Comparison of ENCODE assay signal across 18 mouse cellular contexts in the genomic region with DNA sequence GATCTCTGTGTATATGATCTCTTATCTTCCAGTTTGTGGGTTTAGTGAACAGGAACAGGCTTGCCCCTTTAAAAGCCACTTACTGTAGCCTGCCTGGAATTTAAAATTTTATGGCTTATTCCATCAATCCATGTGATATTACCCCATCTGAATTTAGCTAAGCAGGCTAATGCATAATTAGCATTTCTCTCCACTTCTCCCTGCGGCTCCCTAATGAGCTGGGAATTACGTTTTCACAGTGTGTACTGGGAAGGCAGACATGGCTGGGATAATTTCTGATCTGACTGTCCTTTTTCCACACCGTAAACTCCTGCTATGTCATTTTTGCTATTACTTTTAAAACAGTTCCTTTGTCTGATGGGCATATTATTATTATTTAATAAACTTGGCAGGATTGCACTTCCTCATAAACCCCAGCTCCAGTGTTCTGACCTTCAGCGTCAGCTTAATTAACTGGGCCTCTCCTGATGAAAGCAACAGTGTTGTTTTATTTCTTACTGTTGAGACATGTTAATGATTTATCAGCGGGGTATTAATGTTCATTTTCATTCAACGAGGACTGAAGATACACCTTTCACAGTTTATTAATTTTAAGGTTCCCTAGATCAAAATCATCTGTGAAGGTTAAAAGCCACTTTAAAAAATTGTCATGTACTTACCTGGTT.
A peak's percentile ranks its signal among the peaks of the same experiment; 100 is the strongest.
DNase-seq lines count a peak whose midpoint lies in the region; ATAC-seq and TF ChIP-seq lines count a peak whose summit lies in the region.
"Had no signal": no experiment of that assay in that cellular context is flagged by ENCODE, and none has a peak within 500 bp of the region (broad histone marks: within the 10 kb centered on the region; RNA-seq: fewer than 3 reads in every experiment).

No protein-coding gene starts in this region.

- H3K4me2 ChIP-seq in hindbrain, embryonic 13.5 days = no peak overlapping the region
- H3K4me2 ChIP-seq in hindbrain, embryonic 11.5 days (replicated peaks; ENCODE audit: low read depth, low read length) = no peak overlapping the region
- no peak overlapping the region for H3K4me2 ChIP-seq in forebrain, embryonic 16.5 days (ENCODE audit: low read length)
- no peak overlapping the region for H3K4me2 ChIP-seq in midbrain, embryonic 15.5 days

- H3K4me3 ChIP-seq in hindbrain, embryonic 13.5 days = no peak overlapping the region
- no peak overlapping the region for H3K4me3 ChIP-seq in hindbrain, embryonic 11.5 days (ENCODE audit: low read depth, low read length)
- no peak overlapping the region for H3K4me3 ChIP-seq in forebrain, embryonic 16.5 days (replicated peaks; ENCODE audit: low read length)
- H3K4me3 ChIP-seq in midbrain, embryonic 15.5 days = no peak overlapping the region
- H3K4me3 ChIP-seq in kidney, adult 2 months (ENCODE audit: insufficient read depth, low read depth, low read length) = no peak overlapping the region
- H3K4me3 ChIP-seq: left cerebral cortex, adult 2 months; limb, embryonic 10.5 days had no signal

- H3K9ac ChIP-seq in hindbrain, embryonic 13.5 days = no peak overlapping the region
- H3K9ac ChIP-seq in hindbrain, embryonic 11.5 days (ENCODE audit: low read depth, low read length) = no peak overlapping the region
- no peak overlapping the region for H3K9ac ChIP-seq in forebrain, embryonic 16.5 days (replicated peaks; ENCODE audit: low read depth, low read length)
- H3K9ac ChIP-seq in midbrain, embryonic 15.5 days = no peak overlapping the region
- H3K9ac ChIP-seq: liver, postnatal 0 days had no signal

- no peaks in the 10 kb centered on the region for H3K9me3 ChIP-seq in hindbrain, embryonic 13.5 days
- no peaks in the 10 kb centered on the region for H3K9me3 ChIP-seq in hindbrain, embryonic 11.5 days (ENCODE audit: control insufficient read depth, low read length)
- no peaks in the 10 kb centered on the region for H3K9me3 ChIP-seq in forebrain, embryonic 16.5 days (ENCODE audit: control insufficient read depth, low read length)
- H3K9me3 ChIP-seq in midbrain, embryonic 15.5 days = no peaks in the 10 kb centered on the region
- H3K9me3 ChIP-seq: limb, embryonic 10.5 days had no signal

- ATAC-seq in hindbrain, embryonic 13.5 days (ENCODE audit: low FRiP score) = peak; percentile 80
- no peak for ATAC-seq in hindbrain, embryonic 11.5 days (ENCODE audit: low FRiP score)
- peak; percentile 59; the same call in 1 of the 2 replicates for ATAC-seq in forebrain, embryonic 16.5 days
- ATAC-seq in midbrain, embryonic 15.5 days (replicated peaks) = peak; percentile 82
- ATAC-seq: liver, postnatal 0 days had no signal

- no peaks in the 10 kb centered on the region for H3K27me3 ChIP-seq in hindbrain, embryonic 13.5 days
- H3K27me3 ChIP-seq in hindbrain, embryonic 11.5 days (ENCODE audit: control insufficient read depth, insufficient read depth, low read length) = no peaks in the 10 kb centered on the region
- H3K27me3 ChIP-seq in forebrain, embryonic 16.5 days (replicated peaks; ENCODE audit: control insufficient read depth, insufficient read depth, low read length) = no peaks in the 10 kb centered on the region
- H3K27me3 ChIP-seq in midbrain, embryonic 15.5 days (replicated peaks) = no peaks in the 10 kb centered on the region
- H3K27me3 ChIP-seq in kidney, adult 2 months (replicated peaks; ENCODE audit: control insufficient read depth, insufficient read depth, low read length) = no peaks in the 10 kb centered on the region

- 0 out of 2 replicates have a peak, but pooled peaks cover 8% of the 10 kb centered on the region for H3K4me1 ChIP-seq in hindbrain, embryonic 13.5 days (replicated peaks)
- H3K4me1 ChIP-seq in hindbrain, embryonic 11.5 days (replicated peaks; ENCODE audit: control insufficient read depth, insufficient read depth, low read length) = no peaks in the 10 kb centered on the region
- peaks cover 3% of the 10 kb centered on the region; the same call in 1 of the 2 replicates for H3K4me1 ChIP-seq in forebrain, embryonic 16.5 days (replicated peaks; ENCODE audit: control insufficient read depth, insufficient read depth, low read length)
- H3K4me1 ChIP-seq in midbrain, embryonic 15.5 days = peaks cover 8% of the 10 kb centered on the region; the same call in 1 of the 2 replicates
- H3K4me1 ChIP-seq in kidney, adult 2 months (ENCODE audit: control insufficient read depth, insufficient read depth, low read length) = no peaks in the 10 kb centered on the region

- WGBS in hindbrain, embryonic 13.5 days = 50% methylated on average over 6 of the region's 6 CpGs
- WGBS in hindbrain, embryonic 11.5 days = 85% methylated on average over 6 of the region's 6 CpGs
- 34% methylated on average over 6 of the region's 6 CpGs for WGBS in forebrain, embryonic 16.5 days
- WGBS in midbrain, embryonic 15.5 days = 47% methylated on average over 6 of the region's 6 CpGs
- 41% methylated on average over 6 of the region's 6 CpGs for WGBS in kidney, adult 2 months

- H3K27ac ChIP-seq in hindbrain, embryonic 13.5 days = peak overlapping the region; percentile 48
- H3K27ac ChIP-seq in hindbrain, embryonic 11.5 days (ENCODE audit: low read depth, low read length) = no peak overlapping the region
- no peak overlapping the region for H3K27ac ChIP-seq in forebrain, embryonic 16.5 days (ENCODE audit: low read length)
- H3K27ac ChIP-seq in midbrain, embryonic 15.5 days = peak overlapping the region; percentile 53; the same call in 1 of the 2 replicates
- H3K27ac ChIP-seq in kidney, adult 2 months (ENCODE audit: insufficient read depth, low read depth, low read length) = no peak overlapping the region
- H3K27ac ChIP-seq: left cerebral cortex, adult 2 months; limb, embryonic 10.5 days had no signal

- no peak for DNase-seq in hindbrain, embryonic 11.5 days (ENCODE audit: low spot score)
- peak; percentile 40 for DNase-seq in fat pad, adult 2 months (ENCODE audit: extremely low read depth, low read depth, low spot score)
- no peak for DNase-seq in layer of hippocampus, adult 8-10 months (ENCODE audit: low spot score in 2 of 2)
- DNase-seq in gastrocnemius, adult 18-20 months (ENCODE audit: low spot score) = no peak
- no peak for DNase-seq in kidney, adult 2 months
- DNase-seq: cerebellum, adult 8-10 months; gastrocnemius, postnatal 36 days; kidney, adult 8-10 months; kidney, postnatal 25 days; liver, postnatal 0 days; lung, postnatal 14 days; right cerebral cortex, adult 18-20 months; thymus, postnatal 36 days had no signal

- no peak for TF ChIP-seq CTCF in kidney, adult 2 months (conservative IDR thresholded peaks at IDR 0.05; ENCODE audit: insufficient read depth, insufficient read length, low read depth, low read length)

- no peaks in the 10 kb centered on the region for H3K36me3 ChIP-seq in hindbrain, embryonic 13.5 days
- no peaks in the 10 kb centered on the region for H3K36me3 ChIP-seq in hindbrain, embryonic 11.5 days (ENCODE audit: control insufficient read depth, insufficient read depth, low read length)
- no peaks in the 10 kb centered on the region for H3K36me3 ChIP-seq in forebrain, embryonic 16.5 days (ENCODE audit: control insufficient read depth, insufficient read depth)
- H3K36me3 ChIP-seq in midbrain, embryonic 15.5 days (replicated peaks) = no peaks in the 10 kb centered on the region
- H3K36me3 ChIP-seq in kidney, adult 2 months (ENCODE audit: control insufficient read depth, insufficient read depth, low read length) = no peaks in the 10 kb centered on the region
- H3K36me3 ChIP-seq: limb, embryonic 10.5 days had no signal

- TF ChIP-seq POLR2A in kidney, adult 2 months (IDR thresholded peaks at IDR 0.05; ENCODE audit: low read depth, low read length) = no peak

Comparison
In these comparisons a context has a peak if more than half of its experiments do, and no peak if none do; other contexts are left out.
1. H3K27ac ChIP-seq: peak in hindbrain, embryonic 13.5 days (single experiment) and midbrain, embryonic 15.5 days (single experiment); none in hindbrain, embryonic 11.5 days (single experiment), forebrain, embryonic 16.5 days (single experiment) and kidney, adult 2 months (single experiment).